Mouse (Mus musculus) heart, embryonic 15.5 days (tissue): ENCODE data around the gene Snx5. TPM values are rescaled to one million over a fixed set of nuclear protein-coding genes. Genes with fewer than 3 reads are reported as not detected.

Experiments
- ATAC-seq: fragments of 200-750 bp; cut with Nextera tagmentation; replicated peaks from 2 replicates; pipeline ENCODE4 v1.8.0; 2017; ENCODE audit warnings: low read depth, moderate TSS enrichment; ENCODE audit not compliant: insufficient number of reproducible peaks, insufficient read depth, low FRiP score
- H3K27ac ChIP-seq: fragments of 300-500 bp; sonication (generic); 2 replicates; pipeline ENCODE4 v1.5.1; 2015; ENCODE audit warnings: mild to moderate bottlenecking, inconsistent platforms
- H3K27me3 ChIP-seq: fragments of 300-500 bp; sonication (generic); 2 replicates; pipeline ENCODE4 v1.6.1; 2015; ENCODE audit warnings: inconsistent platforms
- H3K36me3 ChIP-seq: fragments of 300-500 bp; sonication (generic); 2 replicates; pipeline ENCODE4 v1.6.1; 2015; ENCODE audit warnings: mild to moderate bottlenecking, inconsistent platforms
- H3K4me1 ChIP-seq: fragments of 300-500 bp; sonication (generic); replicated peaks from 2 replicates; pipeline ENCODE4 v1.6.1; 2015; ENCODE audit warnings: inconsistent platforms
- H3K4me2 ChIP-seq: fragments of 300-500 bp; sonication (generic); 2 replicates; pipeline ENCODE4 v1.6.1; 2015; ENCODE audit warnings: inconsistent platforms, mild to moderate bottlenecking, moderate library complexity
- H3K4me3 ChIP-seq: fragments of 300-500 bp; sonication (generic); 2 replicates; pipeline ENCODE4 v1.5.1; 2015; ENCODE audit warnings: mild to moderate bottlenecking, inconsistent platforms
- H3K9ac ChIP-seq: fragments of 300-500 bp; sonication (generic); 2 replicates; pipeline ENCODE4 v1.6.1; 2015; ENCODE audit warnings: mild to moderate bottlenecking, inconsistent platforms
- H3K9me3 ChIP-seq: fragments of 300-500 bp; sonication (generic); replicated peaks from 2 replicates; pipeline ENCODE4 v1.6.1; 2016; ENCODE audit warnings: inconsistent platforms
- WGBS: fragments of 180-500 bp; shearing (Covaris S2); methylation state at CpG from one replicate; pipeline ENCODE4 v1.1.7; 2015; ENCODE audit warnings: mixed read lengths; 5-methylcytosine and 5-hydroxymethylcytosine counted together
- polyA plus RNA-seq: library from polyadenylated mRNA; unstranded; fragments of >200 nt; fragmentation: Nextera tagmentation; extraction: Ambion mirVana; gene quantifications from 2 replicates; pipeline ENCODE4 v1.2.1, GENCODE M21; 2015

Snx5 gene
- polyA plus RNA-seq, 1 experiment from 2014 or later: 78.9 TPM

GRCm38 (mm10) chr2:144281417-144281816 lies 10.7 kb upstream of the Snx5 start:
- H3K4me3 ChIP-seq: no peak overlapping the region
- H3K9ac ChIP-seq: no peak overlapping the region
- ATAC-seq: no peak
- no peaks in the 10 kb centered on the region for H3K27me3 ChIP-seq
- H3K36me3 ChIP-seq: peaks cover 20% of the 10 kb centered on the region
- peaks cover 25% of the 10 kb centered on the region for H3K4me1 ChIP-seq
- no peak overlapping the region for H3K27ac ChIP-seq
- H3K9me3 ChIP-seq: no peaks in the 10 kb centered on the region
- H3K4me2 ChIP-seq: no peak overlapping the region
- WGBS: 78% methylated on average over 3 of the region's 3 CpGs

- Histone ChIP-seq H3K9ac (no peak overlapping the region), H3K36me3 (peaks cover 22% of the 10 kb centered on the region), H3K4me2 (no peak overlapping the region), H3K27me3 (no peaks in the 10 kb centered on the region), H3K9me3 (no peaks in the 10 kb centered on the region), H3K4me3 (no peak overlapping the region), H3K4me1 (peaks cover 25% of the 10 kb centered on the region), H3K27ac (peak overlapping the region; percentile 84)
- no peak for ATAC-seq
- 77% methylated on average over 3 of the region's 3 CpGs for WGBS
Measured at GRCm38 (mm10) chr2:144280568-144280967, 9.9 kb upstream of the Snx5 start.

GRCm38 (mm10) chr2:144279742-144280141 lies 9.0 kb upstream of the Snx5 start:
- 39% methylated on average over 5 of the region's 5 CpGs for WGBS
- no peak overlapping the region for H3K4me2 ChIP-seq
- peaks cover 22% of the 10 kb centered on the region for H3K36me3 ChIP-seq
- peak overlapping the region; percentile 84 for H3K27ac ChIP-seq
- H3K4me3 ChIP-seq: no peak overlapping the region
- no peak overlapping the region for H3K9ac ChIP-seq
- peaks cover 22% of the 10 kb centered on the region for H3K4me1 ChIP-seq
- peak; percentile 81 for ATAC-seq
- H3K9me3 ChIP-seq: no peaks in the 10 kb centered on the region
- no peaks in the 10 kb centered on the region for H3K27me3 ChIP-seq

GRCm38 (mm10) chr2:144276885-144277284 lies 6.2 kb upstream of the Snx5 start:
- peaks cover 25% of the 10 kb centered on the region for H3K36me3 ChIP-seq
- peak overlapping the region; percentile 54 for H3K27ac ChIP-seq
- H3K4me2 ChIP-seq: no peak overlapping the region
- no peaks in the 10 kb centered on the region for H3K27me3 ChIP-seq
- H3K4me3 ChIP-seq: no peak overlapping the region
- H3K9me3 ChIP-seq: no peaks in the 10 kb centered on the region
- peak; percentile 60; the same call in 1 of the 2 replicates for ATAC-seq
- WGBS: 65% methylated on average over 3 of the region's 3 CpGs
- H3K4me1 ChIP-seq: peaks cover 23% of the 10 kb centered on the region
- H3K9ac ChIP-seq: no peak overlapping the region

- peaks cover 13% of the 10 kb centered on the region for H3K4me1 ChIP-seq
- H3K27me3 ChIP-seq: no peaks in the 10 kb centered on the region
- no peaks in the 10 kb centered on the region for H3K9me3 ChIP-seq
- H3K27ac ChIP-seq: peak overlapping the region; percentile 72
- 0 out of 2 replicates have a peak overlapping the region, but pooled peaks have one; percentile 3 for H3K9ac ChIP-seq
- 38% methylated on average over 8 of the region's 8 CpGs for WGBS
- H3K4me3 ChIP-seq: no peak overlapping the region
- H3K36me3 ChIP-seq: peaks cover 25% of the 10 kb centered on the region
- no peak for ATAC-seq
- H3K4me2 ChIP-seq: no peak overlapping the region
Measured at GRCm38 (mm10) chr2:144274741-144275140, 4.0 kb upstream of the Snx5 start.

GRCm38 (mm10) chr2:144272088-144272487 lies 1.4 kb upstream of the Snx5 start:
- H3K9me3 ChIP-seq: no peaks in the 10 kb centered on the region
- no peak overlapping the region for H3K27ac ChIP-seq
- no peaks in the 10 kb centered on the region for H3K27me3 ChIP-seq
- H3K4me1 ChIP-seq: peaks cover 28% of the 10 kb centered on the region
- no peak overlapping the region for H3K4me2 ChIP-seq
- 87% methylated on average over 12 of the region's 12 CpGs for WGBS
- ATAC-seq: no peak
- H3K9ac ChIP-seq: no peak overlapping the region
- peaks cover 9% of the 10 kb centered on the region; the same call in 1 of the 2 replicates for H3K36me3 ChIP-seq
- H3K4me3 ChIP-seq: no peak overlapping the region

GRCm38 (mm10) chr2:144269679-144270475 lies 829 bp downstream of the Snx5 start:
- H3K9ac ChIP-seq: peak overlapping the region; percentile 95
- H3K27ac ChIP-seq: peak overlapping the region; percentile 96
- 1% methylated on average over 31 of the region's 33 CpGs for WGBS
- H3K9me3 ChIP-seq: no peaks in the 10 kb centered on the region
- H3K4me3 ChIP-seq: peak overlapping the region; percentile 89
- peak overlapping the region; percentile 84 for H3K4me2 ChIP-seq
- H3K4me1 ChIP-seq: peaks cover 44% of the 10 kb centered on the region
- 0 out of 2 replicates have a peak, but pooled peaks cover 3% of the 10 kb centered on the region for H3K36me3 ChIP-seq
- ATAC-seq: no peak
- no peaks in the 10 kb centered on the region for H3K27me3 ChIP-seq

GRCm38 (mm10) chr2:144269306-144269650 lies 1.4 kb downstream of the Snx5 start:
- no peak for ATAC-seq
- 2% methylated on average over 11 of the region's 11 CpGs for WGBS
- H3K9me3 ChIP-seq: no peaks in the 10 kb centered on the region

GRCm38 (mm10) chr2:144268446-144269305 lies 2.0 kb downstream of the Snx5 start:
- Histone ChIP-seq H3K9me3 (no peaks in the 10 kb centered on the region), H3K4me3 (peak overlapping the region; percentile 89), H3K4me2 (peak overlapping the region; percentile 84), H3K27me3 (no peaks in the 10 kb centered on the region), H3K9ac (peak overlapping the region; percentile 95), H3K4me1 (peaks cover 43% of the 10 kb centered on the region), H3K27ac (peak overlapping the region; percentile 34), H3K36me3 (peaks cover 6% of the 10 kb centered on the region; the same call in 1 of the 2 replicates)
- no peak for ATAC-seq
- WGBS: 9% methylated on average over 6 of the region's 6 CpGs

More at GRCm38 (mm10) chr2:144269306-144269650, 1.4 kb downstream of the Snx5 start:
- H3K4me2 ChIP-seq: peak overlapping the region; percentile 84
- peak overlapping the region; percentile 20; the same call in 1 of the 2 replicates for H3K27ac ChIP-seq
- H3K4me3 ChIP-seq: peak overlapping the region; percentile 89
- peak overlapping the region; percentile 95 for H3K9ac ChIP-seq
- 0 out of 2 replicates have a peak, but pooled peaks cover 3% of the 10 kb centered on the region for H3K36me3 ChIP-seq
- peaks cover 47% of the 10 kb centered on the region for H3K4me1 ChIP-seq
- H3K27me3 ChIP-seq: no peaks in the 10 kb centered on the region

- H3K4me2 ChIP-seq: peak overlapping the region; percentile 84
- ATAC-seq: no peak
- H3K36me3 ChIP-seq: peaks cover 6% of the 10 kb centered on the region; the same call in 1 of the 2 replicates
- 0 out of 2 replicates have a peak overlapping the region, but pooled peaks have one; percentile 28 for H3K9ac ChIP-seq
- H3K4me3 ChIP-seq: 0 out of 2 replicates have a peak overlapping the region, but pooled peaks have one; percentile 89
- peak overlapping the region; percentile 34; the same call in 1 of the 2 replicates for H3K27ac ChIP-seq
- H3K4me1 ChIP-seq: peaks cover 50% of the 10 kb centered on the region
- H3K9me3 ChIP-seq: no peaks in the 10 kb centered on the region
- WGBS: 36% methylated on average over 1 of the region's 1 CpGs
- H3K27me3 ChIP-seq: no peaks in the 10 kb centered on the region
Measured at GRCm38 (mm10) chr2:144267731-144268015, 3.0 kb downstream of the Snx5 start.
